Mouse (Mus musculus) testis, adult 2 months (tissue): ENCODE data around the gene Nsun4.

ENCODE experiments used
- CTCF ChIP-seq: fragments of 200-500 bp; IDR thresholded peaks from 2 replicates; pipeline ENCODE4 v1.5.1; 2012; ENCODE audit warnings: low read depth, mild to moderate bottlenecking, inconsistent platforms, low read length, moderate library complexity; ENCODE audit not compliant: control insufficient read depth, insufficient read depth, insufficient replicate concordance
- POLR2A ChIP-seq: fragments of 200-500 bp; IDR thresholded peaks from 2 replicates; pipeline ENCODE4 v1.6.1; 2012; ENCODE audit warnings: low read depth, mild to moderate bottlenecking, inconsistent platforms, low read length, moderate library complexity; ENCODE audit not compliant: control insufficient read depth

- TF ChIP-seq CTCF (no peak), POLR2A (no peak)
Observed at GRCm38 (mm10) chr4:116074145-116074675, 20.5 kb upstream of the Nsun4 start.
